Mouse (Mus musculus) cerebellum, adult 18-20 months (tissue): ENCODE results near the gene Rab14.

Source experiments
- DNase-seq, 2 experiments: peaks; one replicate each; pipeline ENCODE4 v3.0.0; 2021

Rab14 gene

GRCm38 (mm10) chr2:35199541-35199940, 1.4 kb downstream of the Rab14 start:
- no peak for DNase-seq

- DNase-seq: no peak
Measured at GRCm38 (mm10) chr2:35195626-35196544, 5.0 kb downstream of the Rab14 start.

GRCm38 (mm10) chr2:35193976-35194375, 6.9 kb downstream of the Rab14 start:
- DNase-seq: no peak

- no peak for DNase-seq
Measured at GRCm38 (mm10) chr2:35188929-35189328, 12.0 kb downstream of the Rab14 start.

- DNase-seq: no peak
Measured at GRCm38 (mm10) chr2:35183115-35183673, 17.7 kb downstream of the Rab14 start.

GRCm38 (mm10) chr2:35178153-35178552, 22.8 kb downstream of the Rab14 start:
- no peak for DNase-seq

GRCm38 (mm10) chr2:35175281-35176065, 25.4 kb downstream of the Rab14 start:
- no peak for DNase-seq

- DNase-seq: no peak
Measured at GRCm38 (mm10) chr2:35174100-35174499, 26.8 kb downstream of the Rab14 start.

GRCm38 (mm10) chr2:35173666-35174065, 27.3 kb downstream of the Rab14 start:
- no peak for DNase-seq

GRCm38 (mm10) chr2:35172246-35172645, 28.7 kb downstream of the Rab14 start:
- DNase-seq: no peak

GRCm38 (mm10) chr2:35171341-35171861, 29.5 kb downstream of the Rab14 start:
- no peak for DNase-seq

- no peak for DNase-seq
Measured at GRCm38 (mm10) chr2:35169452-35169851, 31.5 kb downstream of the Rab14 start.

- DNase-seq: no peak
Measured at GRCm38 (mm10) chr2:35166816-35167215, 34.1 kb downstream of the Rab14 start.

GRCm38 (mm10) chr2:35165416-35165815, 35.5 kb downstream of the Rab14 start:
- DNase-seq: no peak

GRCm38 (mm10) chr2:35163396-35163795, 37.5 kb downstream of the Rab14 start:
- no peak for DNase-seq

GRCm38 (mm10) chr2:35161846-35162488, 39.0 kb downstream of the Rab14 start:
- no peak for DNase-seq

- DNase-seq: no peak
Measured at GRCm38 (mm10) chr2:35160206-35160605, 40.7 kb downstream of the Rab14 start.

GRCm38 (mm10) chr2:35158358-35158757, 42.6 kb downstream of the Rab14 start:
- DNase-seq: no peak

GRCm38 (mm10) chr2:35157836-35158235, 43.1 kb downstream of the Rab14 start:
- DNase-seq: no peak

GRCm38 (mm10) chr2:35156985-35157384, 43.9 kb downstream of the Rab14 start:
- no peak for DNase-seq

GRCm38 (mm10) chr2:35153844-35154554, 46.9 kb downstream of the Rab14 start:
- peak in 1 of 2 experiments; percentile 7 for DNase-seq

GRCm38 (mm10) chr2:35153179-35153578, 47.7 kb downstream of the Rab14 start:
- DNase-seq: no peak
